Mouse (Mus musculus): ENCODE results near the gene Ppp1r21. TPM values are rescaled to one million over a fixed set of nuclear protein-coding genes. Genes with fewer than 3 reads are reported as not detected.

The Ppp1r21 gene
- total and polyA plus RNA-seq, 3 experiments: 21.5 to 30.4 (median 27.7) TPM

DNA sequence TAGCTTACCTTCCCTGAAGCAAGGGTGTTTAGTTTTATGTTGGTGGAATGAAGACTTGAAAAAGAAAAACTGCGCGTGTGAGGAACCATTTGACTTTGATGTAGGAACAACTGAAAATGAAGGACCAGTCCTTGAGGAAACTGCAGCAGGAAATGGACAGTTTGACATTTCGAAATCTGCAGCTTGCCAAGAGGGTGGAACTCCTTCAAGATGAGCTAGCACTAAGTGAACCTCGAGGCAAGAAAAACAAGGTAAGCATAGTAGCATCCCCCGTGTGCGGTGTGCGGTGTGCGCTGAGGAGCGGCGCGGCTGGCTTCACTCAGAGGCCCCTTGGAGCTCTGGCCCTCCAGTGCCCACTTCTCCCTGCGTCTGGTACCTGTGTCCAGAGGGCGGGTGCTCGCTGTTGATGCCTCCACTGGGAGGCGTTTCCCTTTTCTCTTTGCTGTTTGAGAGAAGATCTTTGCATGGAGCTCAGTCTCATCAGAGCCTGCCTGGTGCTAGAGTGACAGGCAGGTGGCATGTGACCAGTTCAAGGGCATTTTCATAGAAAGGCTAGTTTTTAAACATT, 15.4 kb downstream of the Ppp1r21 start:
- Histone ChIP-seq H3K9me3 (replicated peaks; ENCODE audit: low read length) (no peaks in the 10 kb centered on the region), H3K4me3 (replicated peaks in 1 of 3; ENCODE audit: low read depth in 2 of 3, low read length in 2 of 3, poor library complexity in 1 of 3) (no peak overlapping the region), H3K36me3 (replicated peaks in 1 of 2; ENCODE audit: control insufficient read depth in 1 of 2, insufficient read depth in 1 of 2, low read length in 1 of 2) (peaks cover 31 to 61% of the 10 kb centered on the region in 2 experiments), H3K79me2 (replicated peaks; ENCODE audit: control insufficient read depth, extremely low read depth, insufficient read depth, poor library complexity, severe bottlenecking) (no peaks in the 10 kb centered on the region; the same call in 1 of the 2 replicates), H3K4me2 (ENCODE audit: insufficient read depth, low read depth, poor library complexity, severe bottlenecking) (no peak overlapping the region), H3K27me3 (replicated peaks) (no peaks in the 10 kb centered on the region), H3K9ac (ENCODE audit: insufficient read depth, low read depth) (no peak overlapping the region), H3K27ac (ENCODE audit: insufficient read depth, low read depth) (no peak overlapping the region), H3K4me1 (ENCODE audit: control insufficient read depth in 1 of 2, insufficient read depth in 2 of 2) (peaks cover 0 to 8% of the 10 kb centered on the region in 2 experiments; a peak in 2 of 4 replicates)
- in situ Hi-C loops (cut with MboI; ENCODE audit: low pct_ligation_motif_present, low pct_unique_long_range_greater_than_20kb, low sequenced_read_pairs) (no loop called here), dilution Hi-C loops (cut with MboI; ENCODE audit: extremely low pct_ligation_motif_present, extremely low pct_unique_long_range_greater_than_20kb, low sequenced_read_pairs) (no loop called here)
- no peak for DNase-seq (ENCODE audit: extremely low read depth)
- no peak for TF ChIP-seq MAZ (IDR thresholded peaks at IDR 0.05; ENCODE audit: low read depth, low read length)
- TF ChIP-seq CTCF (conservative IDR thresholded peaks at IDR 0.05 in 1 of 2, IDR thresholded peaks at IDR 0.05 in 1 of 2; ENCODE audit: low read depth in 2 of 2, low read length in 2 of 2): no peak
- no peak for TF ChIP-seq NELFE (IDR thresholded peaks at IDR 0.05; ENCODE audit: low read depth, low read length)
- no peak for TF ChIP-seq PAX5 (IDR thresholded peaks at IDR 0.05; ENCODE audit: low read length)
- TF ChIP-seq POLR2A (IDR thresholded peaks at IDR 0.05; ENCODE audit: low read depth, low read length): no peak
- TF ChIP-seq SIN3A (IDR thresholded peaks at IDR 0.05; ENCODE audit: low read length): no peak
- no peak for TF ChIP-seq CHD2 (IDR thresholded peaks at IDR 0.05; ENCODE audit: low read length)
- no peak for TF ChIP-seq ZKSCAN1 (IDR thresholded peaks at IDR 0.05; ENCODE audit: borderline replicate concordance, low read depth, low read length)
- TF ChIP-seq MAFK (IDR thresholded peaks at IDR 0.05; ENCODE audit: insufficient replicate concordance, low read length): no peak
- no peak for TF ChIP-seq JUN (IDR thresholded peaks at IDR 0.05; ENCODE audit: insufficient read depth, low read depth, low read length)
- no peak for TF ChIP-seq SMC3 (IDR thresholded peaks at IDR 0.05; ENCODE audit: low read depth, low read length)
- TF ChIP-seq ZNF384 (IDR thresholded peaks at IDR 0.05; ENCODE audit: low read depth, low read length): no peak
- no peak for TF ChIP-seq MYC (IDR thresholded peaks at IDR 0.05; ENCODE audit: low read depth, low read length)
- TF ChIP-seq TCF12 (IDR thresholded peaks at IDR 0.05; ENCODE audit: low read depth, low read length): no peak

GRCm38 (mm10) chr17:88546745-88547144, 16.8 kb downstream of the Ppp1r21 start:
- H3K79me2 ChIP-seq (replicated peaks; ENCODE audit: control insufficient read depth, extremely low read depth, insufficient read depth, poor library complexity, severe bottlenecking): no peaks in the 10 kb centered on the region; the same call in 1 of the 2 replicates
- peaks cover 3 to 21% of the 10 kb centered on the region in 2 experiments; a peak in 3 of 4 replicates for H3K4me1 ChIP-seq (ENCODE audit: control insufficient read depth in 1 of 2, insufficient read depth in 2 of 2)
- dilution Hi-C loops (cut with MboI; ENCODE audit: extremely low pct_ligation_motif_present, extremely low pct_unique_long_range_greater_than_20kb, low sequenced_read_pairs): no loop called here
- H3K36me3 ChIP-seq (replicated peaks in 1 of 2; ENCODE audit: control insufficient read depth in 1 of 2, insufficient read depth in 1 of 2, low read length in 1 of 2): peaks cover 31 to 58% of the 10 kb centered on the region in 2 experiments
- no peak for TF ChIP-seq USF1 (IDR thresholded peaks at IDR 0.05; ENCODE audit: low read depth, low read length)
- H3K27ac ChIP-seq (ENCODE audit: insufficient read depth, low read depth): no peak overlapping the region
- in situ Hi-C loops (cut with MboI; ENCODE audit: low pct_ligation_motif_present, low pct_unique_long_range_greater_than_20kb, low sequenced_read_pairs): no loop called here
- no peak for DNase-seq (ENCODE audit: extremely low read depth)
- no peak overlapping the region for H3K4me2 ChIP-seq (ENCODE audit: insufficient read depth, low read depth, poor library complexity, severe bottlenecking)
- H3K4me3 ChIP-seq (replicated peaks in 1 of 3; ENCODE audit: low read depth in 2 of 3, low read length in 2 of 3, poor library complexity in 1 of 3): no peak overlapping the region
- no peaks in the 10 kb centered on the region for H3K27me3 ChIP-seq (replicated peaks)
- H3K9me3 ChIP-seq (replicated peaks; ENCODE audit: low read length): no peaks in the 10 kb centered on the region
- no peak overlapping the region for H3K9ac ChIP-seq (ENCODE audit: insufficient read depth, low read depth)

Data from CH12.LX (cell line).